Comparison of ENCODE assay signal across 24 mouse cellular contexts in genomic region chr14:20782860-20783259, GRCm38 (mm10). TPM values are rescaled to one million over a fixed set of nuclear protein-coding genes. Genes with fewer than 3 reads are reported as not detected.
DNase-seq lines count a peak whose midpoint lies in the region; TF ChIP-seq lines count a peak whose summit lies in the region.
"Had no signal": no experiment of that assay in that cellular context is flagged by ENCODE, and none has a peak within 500 bp of the region (broad histone marks: within the 10 kb centered on the region; RNA-seq: fewer than 3 reads in every experiment).

No protein-coding gene starts in this region.

- TF ChIP-seq CTCF in left cerebral cortex, adult 2 months (IDR thresholded peaks at IDR 0.05), result no peak

- no peak for DNase-seq in heart, embryonic 10.5 days (ENCODE audit: low spot score)
- no peak for DNase-seq in heart, postnatal 4 days
- no peak for DNase-seq in left cerebral cortex, adult 2 months (ENCODE audit: extremely low spot score in 1 of 2, low spot score in 2 of 2)
- no peak for DNase-seq in left cerebral cortex, adult 9 months (ENCODE audit: low spot score in 2 of 2)
- DNase-seq in brain, adult 2 months (ENCODE audit: low read depth, low spot score), result peak; percentile 46
- DNase-seq in cerebellum, adult 9-10 months, result no peak
- no peak for DNase-seq in right cerebral cortex, postnatal 25 days
- DNase-seq: adrenal gland, postnatal 14 days; cerebellum, adult 2 months; cerebellum, postnatal 25 days; kidney, postnatal 25 days; liver, embryonic 13.5 days; lung, embryonic 14.5 days; thymus, postnatal 14 days had no signal

- 78% methylated on average over 7 of the region's 7 CpGs for WGBS in heart, embryonic 10.5 days

- H3K4me1 ChIP-seq in heart, embryonic 10.5 days, result peaks cover 50% of the 10 kb centered on the region

- no peaks in the 10 kb centered on the region for H3K9me3 ChIP-seq in heart, embryonic 10.5 days
- H3K9me3 ChIP-seq: forebrain, embryonic 13.5 days; heart, embryonic 15.5 days; limb, embryonic 10.5 days; limb, embryonic 15.5 days; liver, embryonic 13.5 days; megakaryocyte, embryonic 14.5 days; midbrain, embryonic 12.5 days; neural tube, embryonic 13.5 days; stomach, embryonic 15.5 days had no signal

- no peaks in the 10 kb centered on the region for H3K27me3 ChIP-seq in heart, embryonic 10.5 days (ENCODE audit: insufficient read depth, poor library complexity, severe bottlenecking)
- H3K27me3 ChIP-seq: forebrain, embryonic 13.5 days; heart, embryonic 15.5 days; limb, embryonic 15.5 days; liver, embryonic 13.5 days; megakaryocyte, embryonic 14.5 days; midbrain, embryonic 12.5 days; neural tube, embryonic 13.5 days; stomach, embryonic 15.5 days had no signal

- intact Hi-C loops in left cerebral cortex, adult 2 months (cut with DNase I), result no loop called here

- no peak overlapping the region for H3K4me3 ChIP-seq in heart, embryonic 10.5 days
- no peak overlapping the region for H3K4me3 ChIP-seq in left cerebral cortex, adult 2 months
- H3K4me3 ChIP-seq: forebrain, embryonic 13.5 days; heart, embryonic 15.5 days; limb, embryonic 10.5 days; limb, embryonic 15.5 days; liver, embryonic 13.5 days; megakaryocyte, embryonic 14.5 days; midbrain, embryonic 12.5 days; neural tube, embryonic 13.5 days; stomach, embryonic 15.5 days had no signal

- 0 out of 2 replicates have a peak overlapping the region, but pooled peaks have one; percentile 47 for H3K27ac ChIP-seq in heart, embryonic 10.5 days
- H3K27ac ChIP-seq in left cerebral cortex, adult 2 months, result 0 out of 2 replicates have a peak overlapping the region, but pooled peaks have one; percentile 0
- H3K27ac ChIP-seq: forebrain, embryonic 13.5 days; heart, embryonic 15.5 days; hindbrain, embryonic 14.5 days; limb, embryonic 10.5 days; limb, embryonic 15.5 days; liver, embryonic 13.5 days; midbrain, embryonic 12.5 days; neural tube, embryonic 13.5 days; stomach, embryonic 15.5 days had no signal

- H3K36me3 ChIP-seq in heart, embryonic 10.5 days, result peaks cover 81% of the 10 kb centered on the region

RNA-seq across cellular contexts. Expression of gene Camk2g, which starts 11.0 kb away (rescaled TPM):
- 60.6 and 65.3 TPM in 2 replicates for polyA plus RNA-seq in heart, embryonic 10.5 days (2016; fragmentation: Nextera tagmentation; extraction: Ambion mirVana)
- total RNA-seq in heart, postnatal 4 days (2021), result 10 to 100 TPM; 58.3 to 65.2 TPM
- total RNA-seq in left cerebral cortex, adult 2 months (2021), result 100 to 1,000 TPM; 328 to 345 TPM

RNA-seq across cellular contexts. Expression of gene Ndst2, which starts 48.5 kb away (rescaled TPM):
- 17.5 and 19.7 TPM in 2 replicates for polyA plus RNA-seq in heart, embryonic 10.5 days (2016; fragmentation: Nextera tagmentation; extraction: Ambion mirVana)
- total RNA-seq in heart, postnatal 4 days (2021), result 10 to 100 TPM; 18.2 to 18.3 TPM
- total RNA-seq in left cerebral cortex, adult 2 months (2021), result 10 to 100 TPM; 15.5 to 17.7 TPM

RNA-seq across cellular contexts. Expression of gene Plau, which starts 53.6 kb away (rescaled TPM):
- 0.23 and 0.30 TPM in 2 replicates for polyA plus RNA-seq in heart, embryonic 10.5 days (2016; fragmentation: Nextera tagmentation; extraction: Ambion mirVana)
- 10 to 100 TPM; 11.1 to 11.9 TPM for total RNA-seq in heart, postnatal 4 days (2021)
- 1 to 10 TPM; 6.5 to 9.6 TPM for total RNA-seq in left cerebral cortex, adult 2 months (2021)
- polyA plus RNA-seq: CD4-positive, CD25-positive, alpha-beta regulatory T cell, adult 4 months had no signal

Comparison
In these comparisons a context has a peak if more than half of its experiments do, and no peak if none do; other contexts are left out.
1. RNA of gene Camk2g, which starts 11.0 kb away (total RNA-seq): 328 to 345 TPM in left cerebral cortex, adult 2 months; 58.3 to 65.2 TPM in heart, postnatal 4 days; every median in the first group is over 4 times any median in the second.